Mouse (Mus musculus): ENCODE measurements around the gene Mgst3.
A peak's percentile ranks its signal among the peaks of the same experiment; 100 is the strongest.

Gene Mgst3

GRCm38 (mm10) chr1:167387796-167388195, 5.8 kb downstream of the Mgst3 start:
- no peak for DNase-seq (ENCODE audit: low spot score in 2 of 2)

GRCm38 (mm10) chr1:167387310-167387709, 6.3 kb downstream of the Mgst3 start:
- no peak for DNase-seq (ENCODE audit: low spot score in 2 of 2)

GRCm38 (mm10) chr1:167386466-167386865, 7.2 kb downstream of the Mgst3 start:
- DNase-seq (ENCODE audit: low spot score in 2 of 2) = no peak

DNA sequence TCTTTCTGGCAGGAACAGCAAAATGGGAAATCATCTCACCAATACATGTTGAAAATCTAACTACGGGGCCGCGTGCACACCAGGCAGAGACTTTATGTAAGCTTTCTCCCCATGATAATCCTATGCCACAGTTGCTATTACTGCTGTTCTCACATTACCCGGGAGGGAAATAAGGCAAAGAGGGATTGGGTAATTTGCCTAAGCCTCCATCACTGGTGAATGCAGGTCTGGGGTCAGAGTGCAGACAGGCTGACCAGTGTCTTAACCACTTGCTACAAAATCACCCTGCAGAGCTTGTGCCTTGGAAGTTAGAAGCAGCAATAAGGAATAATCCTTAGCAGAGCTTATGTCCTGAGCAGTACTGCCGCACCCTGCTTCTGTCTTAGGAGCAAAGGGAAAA, 8.0 kb downstream of the Mgst3 start:
- no peak for DNase-seq (ENCODE audit: low spot score in 2 of 2)

DNA sequence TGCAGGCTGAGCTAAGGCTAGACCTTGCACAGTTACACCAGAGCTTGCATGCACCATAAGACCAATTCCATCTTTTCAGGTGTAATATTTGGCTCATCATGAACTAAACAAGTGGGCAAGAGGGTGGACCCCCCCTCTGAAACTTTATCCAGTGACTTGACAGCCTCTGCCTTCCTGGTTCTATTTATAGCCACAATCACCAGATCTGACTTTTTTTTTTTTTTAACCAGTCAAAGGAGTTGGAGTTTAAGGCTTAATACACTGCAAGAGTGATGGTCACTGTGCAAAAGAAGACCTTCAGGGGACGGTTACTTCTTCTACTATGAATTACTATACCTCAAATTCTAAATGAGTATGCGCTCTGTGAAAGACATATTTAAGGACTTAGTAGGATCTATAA, 8.4 kb downstream of the Mgst3 start:
- DNase-seq (ENCODE audit: low spot score in 2 of 2) = no peak

DNA sequence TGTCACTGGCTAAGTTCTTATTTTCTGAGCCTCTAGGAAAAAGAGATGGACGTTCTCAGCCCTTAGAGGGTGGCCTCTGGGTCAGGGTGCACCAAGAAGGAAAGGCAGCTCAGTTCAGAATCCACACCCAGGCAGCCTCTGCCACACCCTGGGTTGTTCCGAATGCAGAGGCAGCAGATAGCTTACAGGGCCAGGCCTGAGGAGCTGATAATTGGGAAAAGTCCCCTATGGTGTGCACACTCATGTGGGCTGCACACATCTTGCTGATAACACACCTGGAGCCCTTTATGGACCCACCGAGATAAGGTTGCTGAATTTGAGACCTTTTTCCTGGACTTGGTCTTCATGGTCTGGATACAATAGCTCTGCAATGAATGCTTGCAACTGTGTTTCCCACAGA, 9.5 kb downstream of the Mgst3 start:
- DNase-seq (ENCODE audit: low spot score in 2 of 2) = no peak

- DNase-seq (ENCODE audit: low spot score in 2 of 2) = no peak
Observed at GRCm38 (mm10) chr1:167383178-167383577, 10.5 kb downstream of the Mgst3 start.

DNA sequence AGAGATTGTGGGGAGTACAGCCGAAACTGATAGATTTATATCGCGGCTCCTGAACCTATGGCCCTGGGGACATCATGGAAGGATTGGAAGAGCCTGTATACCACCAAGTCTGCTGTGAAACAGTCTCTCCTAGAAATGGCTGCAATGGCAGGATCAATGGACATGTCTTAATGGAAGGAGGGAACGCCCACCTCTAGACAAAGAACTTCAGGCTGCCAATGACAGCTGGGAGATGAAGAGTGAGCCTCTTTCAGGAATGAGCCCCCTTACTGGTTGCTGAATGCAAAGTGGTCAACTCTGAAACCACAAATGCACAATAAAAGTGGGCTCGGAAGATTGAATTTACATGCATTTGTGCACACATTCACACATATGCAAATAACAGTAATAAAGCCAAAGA, 10.9 kb downstream of the Mgst3 start:
- no peak for DNase-seq (ENCODE audit: low spot score in 2 of 2)

GRCm38 (mm10) chr1:167382316-167382715, 11.3 kb downstream of the Mgst3 start:
- DNase-seq (ENCODE audit: low spot score in 2 of 2) = no peak

DNA sequence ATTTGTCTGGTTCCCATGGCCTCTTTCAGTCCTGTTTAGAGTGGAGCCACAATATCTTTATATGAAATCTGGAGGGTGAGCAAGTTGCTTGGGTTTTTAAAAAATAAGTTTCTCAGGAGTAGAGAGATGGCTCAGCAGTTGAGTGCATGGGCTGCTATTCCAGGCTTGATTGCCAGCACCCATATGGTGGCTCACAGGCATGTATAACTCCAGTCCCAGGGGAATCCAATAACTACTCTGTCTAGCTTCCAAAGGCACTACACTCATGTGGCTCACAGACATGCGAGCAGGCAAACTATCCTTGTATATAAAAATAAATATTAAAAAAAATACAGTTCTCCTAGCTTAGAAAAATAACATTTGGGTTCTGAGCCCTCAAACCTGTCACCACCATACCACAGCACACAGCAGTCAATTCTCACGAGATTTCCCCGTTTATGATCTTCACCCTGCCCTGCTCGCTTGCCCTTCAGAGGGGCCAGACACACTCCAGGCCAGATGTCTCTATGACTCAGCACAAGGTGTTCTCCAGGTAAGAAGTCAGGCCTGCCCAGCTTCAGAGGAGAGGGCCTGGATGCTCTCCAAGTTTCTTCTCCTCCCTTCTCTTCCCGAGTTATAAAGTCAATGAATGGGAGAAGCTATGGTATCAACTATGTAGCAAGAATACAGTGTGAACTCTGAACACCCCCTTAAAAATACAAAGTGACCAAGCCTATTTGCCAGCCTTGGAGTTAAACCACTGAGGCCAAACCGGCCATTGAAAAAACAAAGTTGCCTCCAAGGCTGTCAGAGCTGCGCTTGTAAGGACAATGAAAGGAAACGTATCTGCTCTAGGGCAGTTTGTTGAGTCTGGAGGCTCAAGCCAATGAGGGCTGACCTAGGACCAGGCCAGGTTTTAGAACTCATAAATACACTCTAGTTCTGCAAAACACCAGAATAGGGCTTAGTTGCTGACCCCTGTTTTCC, 12.3 kb downstream of the Mgst3 start:
- DNase-seq (ENCODE audit: low spot score in 2 of 2) = no peak

GRCm38 (mm10) chr1:167380223-167380622, 13.4 kb downstream of the Mgst3 start:
- DNase-seq (ENCODE audit: low spot score in 2 of 2) = no peak

DNA sequence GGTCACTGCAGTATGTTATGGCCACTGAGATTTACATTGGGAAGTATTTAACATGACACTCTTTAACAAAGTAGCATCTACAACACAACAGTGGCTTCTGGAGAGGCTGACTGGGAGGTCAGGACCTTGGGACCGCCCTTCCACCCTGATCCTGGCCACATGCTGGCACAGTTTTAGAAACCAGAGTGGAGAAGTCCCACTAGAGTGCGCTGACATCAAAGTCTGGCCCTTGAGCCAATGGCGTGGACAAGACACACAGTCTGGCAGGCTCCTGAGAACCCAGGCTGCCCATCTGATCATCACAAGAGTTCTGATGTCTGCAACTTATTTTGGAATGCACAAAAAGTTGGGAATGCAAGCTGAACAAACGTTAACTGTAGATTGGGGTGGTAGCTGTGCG, 13.9 kb downstream of the Mgst3 start:
- peak; percentile 23 to 28 for DNase-seq (ENCODE audit: low spot score in 2 of 2)

GRCm38 (mm10) chr1:167378019-167378418, 15.6 kb downstream of the Mgst3 start:
- no peak for DNase-seq (ENCODE audit: low spot score in 2 of 2)

- DNase-seq (ENCODE audit: low spot score in 2 of 2) = no peak
Observed at GRCm38 (mm10) chr1:167374942-167375341, 18.7 kb downstream of the Mgst3 start.

DNA sequence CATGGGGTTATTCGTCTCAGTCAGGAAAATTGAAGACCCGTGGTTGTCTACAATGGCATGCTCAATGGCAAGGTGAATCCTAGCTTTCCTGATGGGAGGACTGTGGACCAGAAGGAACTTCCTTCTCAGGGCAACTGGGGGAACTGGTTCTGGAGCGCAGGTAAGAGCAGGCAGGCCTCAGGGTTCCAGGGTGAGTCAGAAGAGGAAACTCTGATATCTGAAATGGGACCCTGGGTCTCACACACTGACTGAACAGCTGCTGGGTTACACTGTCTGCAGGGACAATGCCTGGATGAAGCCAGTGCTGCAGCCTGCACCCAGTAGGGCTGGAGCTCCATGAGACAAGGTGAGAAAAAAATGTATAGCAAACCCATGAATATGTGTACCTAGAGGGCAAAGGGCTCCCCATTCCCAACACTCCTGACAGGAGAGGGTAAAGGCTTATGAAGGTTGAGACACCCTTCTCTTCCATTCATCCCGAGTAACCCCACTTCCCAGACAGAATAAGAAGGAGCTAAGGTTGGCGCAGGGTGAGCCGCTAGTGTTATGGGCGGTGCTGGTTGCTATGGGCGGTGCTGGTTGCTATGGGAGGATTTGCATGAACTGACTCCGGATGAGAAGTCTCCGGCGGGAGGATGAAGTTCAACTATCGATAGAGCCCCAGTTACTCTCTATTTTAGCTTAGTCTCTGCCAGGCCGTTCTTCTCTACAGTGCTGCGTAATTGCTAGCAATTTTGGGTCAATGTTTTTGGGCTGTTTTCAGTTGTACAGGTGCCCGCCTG, 19.4 kb downstream of the Mgst3 start:
- DNase-seq (ENCODE audit: low spot score in 2 of 2) = peak in 1 of 2 experiments; percentile 41

- DNase-seq (ENCODE audit: low spot score in 2 of 2) = no peak
Observed at GRCm38 (mm10) chr1:167372739-167373138, 20.9 kb downstream of the Mgst3 start.

DNA sequence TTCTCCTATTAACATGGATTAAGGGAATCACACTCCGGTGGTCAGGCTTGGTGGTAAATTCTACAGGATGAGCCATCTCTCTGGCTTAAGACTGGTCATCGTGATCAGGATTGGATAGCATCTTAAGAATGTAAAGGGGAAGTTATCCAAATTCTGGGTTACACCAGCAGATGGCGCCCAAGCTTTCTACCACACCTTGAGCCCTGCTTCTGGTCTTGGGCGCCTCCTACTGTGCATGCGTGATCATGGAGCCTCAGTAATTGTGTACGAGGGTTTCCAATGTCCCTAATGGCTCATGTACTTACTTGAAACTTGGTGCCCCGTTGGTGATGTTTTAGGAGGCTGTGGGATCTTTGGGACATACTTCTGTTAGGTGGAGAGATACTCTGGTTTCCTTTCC, 23.7 kb downstream of the Mgst3 start:
- DNase-seq (ENCODE audit: low spot score in 2 of 2) = peak; percentile 65 to 85

DNA sequence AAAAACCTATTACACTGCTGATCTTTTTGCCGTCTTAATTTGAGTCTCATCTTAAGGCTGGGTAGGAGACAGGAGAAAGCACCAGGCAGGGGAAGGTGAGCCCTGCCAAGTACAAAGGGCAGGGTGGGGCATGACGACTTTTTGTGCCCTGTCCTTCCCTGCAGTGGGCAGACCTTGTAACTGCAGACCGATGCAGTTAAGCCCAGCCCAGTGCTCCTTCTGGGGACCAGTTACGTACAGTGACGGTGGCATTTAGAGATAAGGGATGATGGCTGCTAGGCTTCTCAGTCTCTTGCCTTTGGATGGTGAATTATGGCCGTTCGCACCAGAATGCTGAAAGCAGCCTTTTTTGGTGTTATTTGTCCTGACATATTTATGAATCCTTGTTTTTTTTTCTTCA, 25.1 kb downstream of the Mgst3 start:
- no peak for DNase-seq (ENCODE audit: low spot score in 2 of 2)

GRCm38 (mm10) chr1:167368018-167368417, 25.6 kb downstream of the Mgst3 start:
- DNase-seq (ENCODE audit: low spot score in 2 of 2) = no peak

DNA sequence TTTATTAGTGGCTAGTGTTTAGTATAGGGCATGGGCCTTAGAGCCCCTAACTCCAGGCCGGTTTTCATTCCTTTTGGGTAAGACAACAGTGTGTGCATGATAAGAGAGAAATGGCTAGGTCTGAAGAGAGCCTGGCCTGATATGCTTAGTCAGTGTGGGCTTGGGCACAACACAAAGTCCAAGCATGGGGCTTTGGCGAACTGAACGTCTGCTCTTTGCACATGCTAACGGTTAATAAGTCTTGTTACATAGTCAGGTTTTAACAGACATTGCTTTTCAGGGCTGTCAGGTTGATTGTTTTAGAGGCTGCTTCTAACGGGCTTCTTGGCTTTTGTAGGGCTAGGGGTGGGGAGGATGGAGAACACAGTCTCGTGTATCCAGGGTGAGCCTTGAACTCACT, 27.0 kb downstream of the Mgst3 start:
- DNase-seq (ENCODE audit: low spot score in 2 of 2) = no peak

DNA sequence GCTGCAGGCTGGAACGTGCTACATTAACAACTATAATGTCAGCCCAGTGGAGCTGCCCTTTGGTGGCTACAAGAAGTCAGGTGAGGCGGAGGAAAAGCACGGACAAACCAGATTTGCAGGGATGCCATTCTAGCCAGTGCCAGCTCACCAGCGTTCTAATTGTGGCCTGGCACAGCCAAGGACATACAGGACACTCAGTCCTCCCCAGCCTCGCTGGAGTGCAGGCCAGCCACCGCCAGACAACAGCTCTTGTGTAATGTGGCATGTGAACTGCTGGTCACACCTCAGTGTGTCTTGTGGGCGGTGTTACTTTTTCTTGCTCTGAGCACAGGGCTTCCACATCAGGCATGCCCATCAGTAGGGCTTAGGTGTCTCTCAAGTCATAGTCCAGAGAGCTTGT, 27.8 kb downstream of the Mgst3 start:
- DNase-seq (ENCODE audit: low spot score in 2 of 2) = peak; percentile 60 to 68

GRCm38 (mm10) chr1:167363322-167363721, 30.3 kb downstream of the Mgst3 start:
- DNase-seq (ENCODE audit: low spot score in 2 of 2) = no peak

GRCm38 (mm10) chr1:167362819-167363218, 30.8 kb downstream of the Mgst3 start:
- no peak for DNase-seq (ENCODE audit: low spot score in 2 of 2)

Data from heart, adult 9 months (tissue).